Mouse (Mus musculus) liver, embryonic 15.5 days (tissue): ENCODE results near the gene H60c. TPM values are rescaled to one million over a fixed set of nuclear protein-coding genes. Genes with fewer than 3 reads are reported as not detected.
"Not testable (repeated sequence)": the region's sequence is repeated elsewhere in the genome, so short reads cannot be mapped to it uniquely, and the experiment has no call there.

ENCODE experiments used
- ATAC-seq: fragments of 200-750 bp; cut with Nextera tagmentation; 2 replicates; pipeline ENCODE4 v1.8.0; 2017; ENCODE audit warnings: moderate number of reproducible peaks, mild to moderate bottlenecking, moderate library complexity; ENCODE audit not compliant: insufficient read depth
- H3K27ac ChIP-seq: fragments of 300-500 bp; sonication (generic); replicated peaks from 2 replicates; pipeline ENCODE4 v1.5.1; 2015; ENCODE audit warnings: mild to moderate bottlenecking, inconsistent platforms
- H3K27me3 ChIP-seq: fragments of 300-500 bp; sonication (generic); 2 replicates; pipeline ENCODE4 v1.6.1; 2015; ENCODE audit warnings: mild to moderate bottlenecking, inconsistent platforms
- H3K36me3 ChIP-seq: fragments of 300-500 bp; sonication (generic); replicated peaks from 2 replicates; pipeline ENCODE4 v1.6.1; 2015; ENCODE audit warnings: moderate library complexity, mild to moderate bottlenecking, inconsistent platforms
- H3K4me1 ChIP-seq: fragments of 300-500 bp; sonication (generic); replicated peaks from 2 replicates; pipeline ENCODE4 v1.6.1; 2015; ENCODE audit warnings: inconsistent platforms
- H3K4me2 ChIP-seq: fragments of 300-500 bp; sonication (generic); 2 replicates; pipeline ENCODE4 v1.6.1; 2015; ENCODE audit warnings: moderate library complexity, mild to moderate bottlenecking, inconsistent platforms
- H3K4me3 ChIP-seq: fragments of 300-500 bp; sonication (generic); replicated peaks from 2 replicates; pipeline ENCODE4 v1.5.1; 2015; ENCODE audit warnings: mild to moderate bottlenecking, inconsistent platforms
- H3K9ac ChIP-seq: fragments of 300-500 bp; sonication (generic); 2 replicates; pipeline ENCODE4 v1.6.1; 2015; ENCODE audit warnings: moderate library complexity, mild to moderate bottlenecking, inconsistent platforms
- H3K9me3 ChIP-seq: fragments of 300-500 bp; sonication (generic); replicated peaks from 2 replicates; pipeline ENCODE4 v1.6.1; 2016; ENCODE audit warnings: inconsistent platforms
- WGBS: fragments of 180-500 bp; shearing (Covaris S2); methylation state at CpG from one replicate; pipeline ENCODE4 v1.1.7; 2015; ENCODE audit warnings: mixed read lengths; ENCODE audit not compliant: insufficient replicate concordance; 5-methylcytosine and 5-hydroxymethylcytosine counted together
- polyA plus RNA-seq: library from polyadenylated mRNA; unstranded; fragments of >200 nt; fragmentation: Nextera tagmentation; extraction: Ambion mirVana; gene quantifications from 2 replicates; pipeline ENCODE4 v1.2.1, GENCODE M21; 2015

Gene H60c
- polyA plus RNA-seq: not detected in 2 replicates

DNA sequence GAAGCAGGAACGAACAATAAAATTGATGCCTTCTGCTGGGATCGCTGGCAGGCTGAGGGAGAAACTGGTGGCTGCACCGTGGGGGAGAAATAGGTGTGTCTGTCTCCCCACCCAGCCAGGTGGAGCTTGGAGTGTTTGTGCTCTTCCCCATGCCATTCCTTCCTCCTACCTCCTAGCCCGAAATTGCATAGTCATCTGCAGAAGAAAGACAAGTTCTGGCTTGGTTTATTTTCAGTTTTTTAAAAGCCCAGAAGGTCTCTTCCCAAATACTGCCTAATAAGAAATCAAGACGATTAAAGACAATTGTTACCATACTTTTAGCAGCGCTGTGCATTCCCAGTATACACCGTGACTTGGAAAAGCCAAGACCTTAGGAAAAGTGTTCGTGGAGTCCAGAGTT is at the start of gene H60c:
TSS of gene H60c (minus strand) at position 101 of the 400 bp plus-strand sequence.
- Histone ChIP-seq H3K9me3 (no peaks in the 10 kb centered on the region), H3K9ac (no peak within 1 kb of the TSS), H3K27ac (no peak within 1 kb of the TSS), H3K4me1 (no peaks in the 10 kb centered on the region), H3K36me3 (no peaks in the 10 kb centered on the region), H3K4me3 (no peak within 1 kb of the TSS), H3K4me2 (no peak within 1 kb of the TSS), H3K27me3 (no peaks in the 10 kb centered on the region)
- ATAC-seq: no peak
- 63% methylated on average over 8 of the region's 8 CpGs for WGBS

GRCm38 (mm10) chr10:3308821-3309206 is 41.2 kb upstream of the H60c start:
- Histone ChIP-seq H3K27me3 (no peaks in the 10 kb centered on the region), H3K27ac (no peak overlapping the region), H3K4me1 (no peaks in the 10 kb centered on the region), H3K4me3 (no peak overlapping the region), H3K36me3 (no peaks in the 10 kb centered on the region), H3K4me2 (no peak overlapping the region), H3K9ac (no peak overlapping the region), H3K9me3 (no peaks in the 10 kb centered on the region)
- no peak for ATAC-seq
- 60% methylated on average over 1 of the region's 1 CpGs for WGBS

- Histone ChIP-seq H3K4me2 (no peak overlapping the region), H3K27ac (no peak overlapping the region), H3K9ac (no peak overlapping the region), H3K27me3 (no peaks in the 10 kb centered on the region), H3K4me1 (no peaks in the 10 kb centered on the region), H3K4me3 (no peak overlapping the region), H3K9me3 (no peaks in the 10 kb centered on the region), H3K36me3 (no peaks in the 10 kb centered on the region)
- ATAC-seq: no peak
- WGBS: 51% methylated on average over 4 of the region's 4 CpGs
Observed at GRCm38 (mm10) chr10:3308180-3308820, 40.7 kb upstream of the H60c start.

DNA sequence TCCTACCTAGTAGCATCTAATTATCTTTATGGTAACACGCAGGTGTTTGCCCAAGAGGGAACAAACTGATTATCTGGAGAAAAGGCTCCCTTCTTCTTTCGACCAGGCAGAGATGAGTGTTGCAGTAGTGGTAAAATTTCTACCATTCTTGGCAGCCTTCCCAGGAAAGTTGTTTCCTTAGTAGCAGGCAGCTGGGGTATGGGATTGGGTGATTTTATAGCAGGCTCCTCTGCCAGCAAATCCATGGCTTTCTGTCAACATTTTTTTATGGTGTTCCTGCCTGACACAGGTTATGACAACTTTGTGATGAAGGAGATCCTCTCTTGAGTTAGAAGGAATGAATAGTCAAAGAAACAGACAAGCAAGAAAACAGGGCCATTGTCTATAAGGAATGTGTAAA is 40.2 kb upstream of the H60c start:
- Histone ChIP-seq H3K9ac (no peak overlapping the region), H3K27ac (no peak overlapping the region), H3K27me3 (no peaks in the 10 kb centered on the region), H3K4me2 (no peak overlapping the region), H3K4me1 (no peaks in the 10 kb centered on the region), H3K4me3 (no peak overlapping the region), H3K36me3 (no peaks in the 10 kb centered on the region), H3K9me3 (no peaks in the 10 kb centered on the region)
- no peak for ATAC-seq
- 50% methylated on average over 2 of the region's 2 CpGs for WGBS

GRCm38 (mm10) chr10:3293969-3294368 is 26.4 kb upstream of the H60c start:
- no peak overlapping the region for H3K4me3 ChIP-seq
- H3K9ac ChIP-seq: no peak overlapping the region
- H3K36me3 ChIP-seq: no peaks in the 10 kb centered on the region
- H3K4me1 ChIP-seq: no peaks in the 10 kb centered on the region
- no peak overlapping the region for H3K4me2 ChIP-seq
- H3K27me3 ChIP-seq: no peaks in the 10 kb centered on the region
- H3K27ac ChIP-seq: no peak overlapping the region
- 18% methylated on average over 2 of the region's 2 CpGs for WGBS
- no peak for ATAC-seq
- H3K9me3 ChIP-seq: no peaks in the 10 kb centered on the region

DNA sequence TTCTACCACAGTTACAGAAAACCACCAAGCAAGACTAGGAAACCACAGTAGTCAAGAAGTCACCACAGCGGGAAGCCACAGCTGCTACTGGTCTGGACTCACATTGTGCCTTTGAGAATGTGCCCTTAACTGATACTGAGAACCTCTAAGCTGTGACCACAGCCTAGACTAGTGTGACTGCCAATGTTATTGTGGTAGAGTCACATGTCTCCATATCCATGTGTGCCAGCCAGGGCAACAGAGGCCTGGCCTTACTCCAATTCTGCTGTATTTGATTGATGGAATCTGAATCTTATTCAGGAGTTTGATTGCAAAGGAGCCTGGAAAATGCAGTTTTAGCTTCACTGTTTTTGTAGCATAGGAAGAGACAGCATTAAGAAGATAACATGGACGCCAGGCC is 13.5 kb upstream of the H60c start:
- Histone ChIP-seq H3K4me2 (no peak overlapping the region), H3K27me3 (no peaks in the 10 kb centered on the region), H3K9ac (no peak overlapping the region), H3K4me3 (no peak overlapping the region), H3K4me1 (no peaks in the 10 kb centered on the region), H3K27ac (no peak overlapping the region), H3K9me3 (no peaks in the 10 kb centered on the region), H3K36me3 (no peaks in the 10 kb centered on the region)
- 27% methylated on average over 2 of the region's 2 CpGs for WGBS
- no peak for ATAC-seq

DNA sequence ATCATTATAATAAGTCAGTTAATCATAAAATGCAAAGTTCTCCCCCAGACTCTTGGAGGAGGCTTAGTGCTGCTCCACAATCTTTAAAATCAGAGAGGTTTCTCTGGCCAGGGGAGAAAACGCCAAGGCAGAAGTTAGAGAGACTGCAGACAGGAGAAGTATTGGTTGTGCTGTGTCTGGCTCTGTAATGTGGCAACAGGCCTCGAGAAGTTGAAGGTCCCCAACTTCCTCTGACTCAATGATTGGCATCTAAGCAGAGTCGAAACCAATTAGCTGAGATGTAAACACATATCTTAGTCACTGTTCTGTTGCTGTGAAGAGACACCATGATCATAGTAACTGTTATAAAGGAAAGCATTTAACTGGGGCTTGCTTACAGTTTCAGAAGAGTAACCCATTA is 6.5 kb upstream of the H60c start:
- no peak overlapping the region for H3K4me2 ChIP-seq
- H3K27me3 ChIP-seq: no peaks in the 10 kb centered on the region
- H3K9ac ChIP-seq: no peak overlapping the region
- no peaks in the 10 kb centered on the region for H3K9me3 ChIP-seq
- 27% methylated on average over 3 of the region's 3 CpGs for WGBS
- no peak overlapping the region for H3K27ac ChIP-seq
- no peak for ATAC-seq
- H3K4me3 ChIP-seq: no peak overlapping the region
- no peaks in the 10 kb centered on the region for H3K4me1 ChIP-seq
- H3K36me3 ChIP-seq: no peaks in the 10 kb centered on the region

DNA sequence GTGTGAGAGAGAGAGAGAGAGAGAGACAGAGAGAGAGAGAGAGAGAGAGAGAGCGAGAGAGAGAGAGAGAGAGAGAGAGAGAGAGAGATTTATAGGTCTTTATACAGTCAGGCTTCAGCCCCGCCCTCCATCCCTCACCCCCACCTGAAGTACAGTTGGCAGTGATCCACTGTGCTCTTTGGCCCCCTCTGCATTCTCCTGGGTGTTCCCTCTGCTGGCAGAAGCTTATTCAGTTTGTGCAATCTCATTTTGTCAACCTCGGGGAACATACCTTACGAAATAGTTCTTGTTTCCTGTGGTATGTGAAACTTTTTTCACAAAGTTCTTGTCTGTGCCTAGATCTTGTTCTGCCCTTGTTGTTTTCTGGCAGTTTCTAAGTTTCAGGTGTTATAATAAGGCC is 3.5 kb upstream of the H60c start:
- ATAC-seq: peak; percentile 90
- Histone ChIP-seq H3K4me2 (no peak overlapping the region), H3K4me3 (no peak overlapping the region), H3K27me3 (no peaks in the 10 kb centered on the region), H3K36me3 (no peaks in the 10 kb centered on the region), H3K9ac (no peak overlapping the region), H3K27ac (no peak overlapping the region), H3K4me1 (no peaks in the 10 kb centered on the region), H3K9me3 (no peaks in the 10 kb centered on the region)
- 22% methylated on average over 3 of the region's 4 CpGs for WGBS

DNA sequence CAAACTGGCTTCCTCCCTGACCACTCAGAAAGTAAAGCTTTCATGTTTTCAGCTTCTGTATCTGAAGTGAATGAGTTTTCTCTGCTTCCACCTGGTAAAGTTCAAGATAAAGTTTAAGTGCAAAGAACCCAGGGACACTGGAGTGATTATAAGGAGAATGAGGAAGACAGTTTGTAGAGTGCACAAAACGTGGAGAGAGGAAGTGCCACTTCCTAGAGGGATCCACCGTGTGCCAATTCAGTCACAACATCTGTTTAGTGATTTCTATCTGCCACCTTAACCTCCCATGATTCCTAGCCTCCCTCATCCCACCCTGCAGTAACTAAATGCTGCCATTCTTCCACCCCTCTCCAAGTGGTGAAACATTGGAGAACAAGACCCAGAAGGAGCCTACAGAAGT is 842 bp downstream of the H60c start:
- Histone ChIP-seq H3K9ac (no peak overlapping the region), H3K4me3 (no peak overlapping the region), H3K4me2 (no peak overlapping the region), H3K27ac (no peak overlapping the region), H3K4me1 (no peaks in the 10 kb centered on the region), H3K27me3 (no peaks in the 10 kb centered on the region), H3K9me3 (no peaks in the 10 kb centered on the region), H3K36me3 (no peaks in the 10 kb centered on the region)
- no peak for ATAC-seq
- WGBS: 20% methylated on average over 2 of the region's 2 CpGs

DNA sequence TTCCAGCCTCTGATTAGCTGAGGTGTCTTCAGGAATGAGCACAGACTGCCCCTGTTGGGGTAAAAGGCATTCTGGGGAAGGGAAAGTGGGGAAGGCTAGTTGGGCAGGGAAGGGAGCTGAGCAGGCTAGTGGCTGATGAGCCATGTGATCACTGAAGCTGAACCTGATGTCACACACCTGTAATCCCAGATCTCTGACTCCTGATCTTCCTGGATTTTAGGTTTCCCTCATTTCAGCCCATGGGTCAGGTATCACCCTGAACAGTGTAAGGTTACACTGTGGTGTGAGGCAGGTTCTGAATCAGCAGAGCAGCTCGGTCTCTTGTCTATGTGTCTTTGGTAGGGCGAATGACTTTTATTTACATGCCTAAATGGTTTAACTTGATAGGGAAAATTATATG is 4.8 kb downstream of the H60c start:
- no peaks in the 10 kb centered on the region for H3K4me1 ChIP-seq
- no peaks in the 10 kb centered on the region for H3K27me3 ChIP-seq
- no peak overlapping the region for H3K4me3 ChIP-seq
- no peak overlapping the region for H3K27ac ChIP-seq
- H3K9me3 ChIP-seq: no peaks in the 10 kb centered on the region
- H3K36me3 ChIP-seq: no peaks in the 10 kb centered on the region
- 50% methylated on average over 2 of the region's 2 CpGs for WGBS
- H3K4me2 ChIP-seq: no peak overlapping the region
- ATAC-seq: no peak
- H3K9ac ChIP-seq: no peak overlapping the region

GRCm38 (mm10) chr10:3257391-3257790 is 10.2 kb downstream of the H60c start:
- no peak overlapping the region for H3K27ac ChIP-seq
- no peak for ATAC-seq
- no peak overlapping the region for H3K4me3 ChIP-seq
- H3K9ac ChIP-seq: no peak overlapping the region
- no peaks in the 10 kb centered on the region for H3K9me3 ChIP-seq
- no peaks in the 10 kb centered on the region for H3K36me3 ChIP-seq
- 71% methylated on average over 3 of the region's 3 CpGs for WGBS
- H3K4me1 ChIP-seq: no peaks in the 10 kb centered on the region
- no peaks in the 10 kb centered on the region for H3K27me3 ChIP-seq
- H3K4me2 ChIP-seq: no peak overlapping the region

- not testable (repeated sequence) for H3K9me3 ChIP-seq, H3K27me3 ChIP-seq, H3K4me2 ChIP-seq, H3K4me3 ChIP-seq, H3K36me3 ChIP-seq, ATAC-seq, H3K4me1 ChIP-seq, H3K27ac ChIP-seq, H3K9ac ChIP-seq
- WGBS: 38% methylated on average over 5 of the region's 5 CpGs
Observed at GRCm38 (mm10) chr10:3238436-3238835, 29.1 kb downstream of the H60c start.
